Mouse (Mus musculus) lung, postnatal 0 days (tissue): ENCODE data around the gene Pdia6.

Source experiments
- CTCF ChIP-seq: IDR thresholded peaks from 2 replicates; pipeline ENCODE4 v1.5.1; 2016; ENCODE audit warnings: antibody characterized with exemption, mild to moderate bottlenecking
- EP300 ChIP-seq: IDR thresholded peaks from 2 replicates; pipeline ENCODE4 v1.6.1; 2016; ENCODE audit warnings: antibody characterized with exemption, mild to moderate bottlenecking, control low read depth

DNA sequence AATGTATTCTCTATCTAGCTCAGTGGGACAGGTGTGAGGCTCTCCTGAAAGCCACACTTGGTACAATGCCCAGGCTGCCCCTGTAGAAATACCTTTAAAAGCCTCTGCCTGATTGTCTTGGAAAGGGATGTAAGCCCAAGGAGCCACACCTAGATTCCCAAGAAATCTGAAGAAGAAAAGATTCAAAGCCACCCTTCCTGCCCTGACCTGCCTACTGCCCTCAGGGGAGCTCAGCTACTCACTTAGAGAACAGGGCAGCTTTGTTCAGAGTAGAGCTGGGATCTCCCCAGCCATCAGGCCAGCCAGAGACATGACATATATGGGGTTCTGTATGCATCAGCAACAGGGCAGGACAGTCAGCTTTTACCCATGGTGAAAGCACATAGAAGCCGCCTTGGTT is 33.6 kb downstream of the Pdia6 start:
- TF ChIP-seq CTCF (no peak), EP300 (no peak)
